Mouse (Mus musculus) bone marrow macrophage, adult 2 months (primary cell): ENCODE measurements around the gene Gzmb.

Experiments
- CTCF ChIP-seq: IDR thresholded peaks from 2 replicates; pipeline ENCODE4 v1.5.1; 2012; ENCODE audit warnings: low read depth, mild to moderate bottlenecking, low read length, moderate library complexity
- POLR2A ChIP-seq: IDR thresholded peaks from 2 replicates; pipeline ENCODE4 v1.6.1; 2012; ENCODE audit warnings: mild to moderate bottlenecking, low read depth, low read length, borderline replicate concordance

DNA sequence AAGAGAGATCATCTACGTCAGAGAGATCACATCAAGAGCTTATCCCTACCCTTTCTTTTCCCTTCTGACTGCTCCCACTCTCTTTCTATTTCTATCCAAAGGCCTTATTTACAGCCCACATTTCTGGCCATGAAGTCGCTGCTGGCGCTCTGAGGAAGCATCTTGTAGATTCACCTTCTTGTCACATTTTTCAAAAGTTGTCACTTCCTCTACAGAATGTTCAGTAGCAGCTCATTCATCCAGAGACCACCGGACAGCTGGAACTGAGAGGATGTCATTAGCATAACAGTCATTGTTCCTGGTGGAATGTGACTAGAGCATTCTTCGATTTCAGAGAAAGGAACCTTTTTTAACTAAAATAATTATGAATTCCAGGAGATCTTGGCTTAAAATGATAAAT is 26.6 kb upstream of the Gzmb start:
- TF ChIP-seq POLR2A (no peak), CTCF (no peak)
